Mouse (Mus musculus) ES-Bruce4 (cell line): Measurements from ENCODE around the gene Dnali1.

Source experiments
- CTCF ChIP-seq: IDR thresholded peaks from one replicate; pipeline ENCODE4 v1.8.1; 2011; ENCODE audit warnings: low read depth, low read length
- POLR2A ChIP-seq: IDR thresholded peaks from one replicate; pipeline ENCODE4 v1.8.1; 2011; ENCODE audit warnings: low read length; ENCODE audit not compliant: insufficient read depth

GRCm38 (mm10) chr4:125105354-125105753 lies 39.9 kb upstream of the Dnali1 start:
- TF ChIP-seq POLR2A (no peak), CTCF (no peak)
